ENCODE assay signal across 9 mouse cellular contexts in the genomic region with DNA sequence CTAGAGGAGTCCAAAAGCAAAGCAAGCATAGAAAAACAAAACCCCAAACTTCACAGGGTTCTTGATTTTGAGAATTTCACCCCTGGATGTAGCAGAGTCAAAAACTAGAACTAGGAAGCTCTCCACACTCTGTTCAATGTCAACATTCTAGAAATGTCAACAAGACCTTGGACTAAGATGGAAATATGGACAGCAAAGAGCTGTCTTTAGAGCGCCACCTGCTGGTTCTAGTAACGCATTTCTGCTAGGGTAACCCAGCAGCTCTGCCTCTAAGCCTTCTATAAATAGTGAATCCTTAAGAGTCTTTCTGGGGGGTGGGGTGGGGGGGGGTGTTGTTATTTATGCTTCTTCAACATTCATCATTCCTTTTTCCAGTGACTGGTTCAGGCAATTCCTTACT. TPM values are rescaled to one million over a fixed set of nuclear protein-coding genes. Genes with fewer than 3 reads are reported as not detected.
DNase-seq lines count a peak whose midpoint lies in the region; ATAC-seq and TF ChIP-seq lines count a peak whose summit lies in the region.
"Had no signal": no experiment of that assay in that cellular context is flagged by ENCODE, and none has a peak within 500 bp of the region (broad histone marks: within the 10 kb centered on the region; RNA-seq: fewer than 3 reads in every experiment).

No protein-coding gene starts in this region.

- H3K79me2 ChIP-seq in CH12.LX (replicated peaks; ENCODE audit: control insufficient read depth, extremely low read depth, insufficient read depth, poor library complexity, severe bottlenecking) = no peaks in the 10 kb centered on the region

- TF ChIP-seq RAD21 in CH12.LX (IDR thresholded peaks at IDR 0.05; ENCODE audit: low read depth, low read length) = peak; percentile 89

- DNase-seq in hindbrain, embryonic 11.5 days (ENCODE audit: low spot score) = peak; percentile 83
- DNase-seq in CH12.LX (ENCODE audit: extremely low read depth) = peak; percentile 86
- DNase-seq in adrenal gland, postnatal 25 days = peak; percentile 67
- peak; percentile 42 to 64 for DNase-seq in layer of hippocampus, postnatal 10 days (ENCODE audit: low spot score in 2 of 2)
- DNase-seq in thymus, postnatal 36 days = peak; percentile 30 to 37

- dilution Hi-C loops in CH12.LX (cut with MboI; ENCODE audit: extremely low pct_ligation_motif_present, extremely low pct_unique_long_range_greater_than_20kb, low sequenced_read_pairs) = no loop called here

- no peak for TF ChIP-seq POLR2A in CH12.LX (IDR thresholded peaks at IDR 0.05; ENCODE audit: low read depth, low read length)

- ATAC-seq in hindbrain, embryonic 11.5 days (ENCODE audit: low FRiP score) = no peak
- ATAC-seq in hindbrain, embryonic 13.5 days (ENCODE audit: low FRiP score) = no peak
- ATAC-seq in erythroid progenitor cell, adult 5-6 weeks (replicated peaks; ENCODE audit: low FRiP score, poor library complexity, severe bottlenecking) = peak; percentile 81
- peak; percentile 68 for ATAC-seq in monocyte, adult 5-6 weeks (replicated peaks; ENCODE audit: insufficient number of reproducible peaks, low FRiP score, low TSS enrichment, poor library complexity, severe bottlenecking)

- no peak for TF ChIP-seq EP300 in CH12.LX (IDR thresholded peaks at IDR 0.05; ENCODE audit: low read length)

- no peak overlapping the region for H3K9ac ChIP-seq in hindbrain, embryonic 11.5 days (ENCODE audit: low read depth, low read length)
- H3K9ac ChIP-seq in hindbrain, embryonic 13.5 days = no peak overlapping the region
- no peak overlapping the region for H3K9ac ChIP-seq in CH12.LX (ENCODE audit: insufficient read depth, low read depth)
- H3K9ac ChIP-seq: embryonic facial prominence, embryonic 15.5 days had no signal

- no peaks in the 10 kb centered on the region for H3K4me1 ChIP-seq in hindbrain, embryonic 11.5 days (replicated peaks; ENCODE audit: control insufficient read depth, insufficient read depth, low read length)
- H3K4me1 ChIP-seq in hindbrain, embryonic 13.5 days (replicated peaks) = no peaks in the 10 kb centered on the region
- peaks cover 0 to 19% of the 10 kb centered on the region in 2 experiments; a peak in 2 of 4 replicates for H3K4me1 ChIP-seq in CH12.LX (ENCODE audit: control insufficient read depth in 1 of 2, insufficient read depth in 2 of 2)

- H3K4me3 ChIP-seq in hindbrain, embryonic 11.5 days (ENCODE audit: low read depth, low read length) = no peak overlapping the region
- H3K4me3 ChIP-seq in hindbrain, embryonic 13.5 days = no peak overlapping the region
- no peak overlapping the region for H3K4me3 ChIP-seq in CH12.LX (replicated peaks in 1 of 3; ENCODE audit: low read depth in 2 of 3, low read length in 2 of 3, poor library complexity in 1 of 3)
- H3K4me3 ChIP-seq: embryonic facial prominence, embryonic 15.5 days had no signal

- no peaks in the 10 kb centered on the region for H3K9me3 ChIP-seq in hindbrain, embryonic 11.5 days (ENCODE audit: control insufficient read depth, low read length)
- H3K9me3 ChIP-seq in hindbrain, embryonic 13.5 days = no peaks in the 10 kb centered on the region
- no peaks in the 10 kb centered on the region for H3K9me3 ChIP-seq in CH12.LX (replicated peaks; ENCODE audit: low read length)
- H3K9me3 ChIP-seq: embryonic facial prominence, embryonic 15.5 days had no signal

- TF ChIP-seq CTCF in CH12.LX (conservative IDR thresholded peaks at IDR 0.05 in 1 of 2, IDR thresholded peaks at IDR 0.05 in 1 of 2; ENCODE audit: low read depth in 2 of 2, low read length in 2 of 2) = peak; percentile 94 to 96

- H3K27me3 ChIP-seq in hindbrain, embryonic 11.5 days (ENCODE audit: control insufficient read depth, insufficient read depth, low read length) = no peaks in the 10 kb centered on the region
- H3K27me3 ChIP-seq in hindbrain, embryonic 13.5 days = no peaks in the 10 kb centered on the region
- no peaks in the 10 kb centered on the region for H3K27me3 ChIP-seq in CH12.LX (replicated peaks)
- H3K27me3 ChIP-seq: embryonic facial prominence, embryonic 15.5 days had no signal

- in situ Hi-C loops in CH12.LX (cut with MboI; ENCODE audit: low pct_ligation_motif_present, low pct_unique_long_range_greater_than_20kb, low sequenced_read_pairs) = loop anchor here (10.0 kb wide), 2 partner anchors 130 to 300 kb away; no protein-coding TSS in a partner anchor

- no peaks in the 10 kb centered on the region for H3K36me3 ChIP-seq in hindbrain, embryonic 11.5 days (ENCODE audit: control insufficient read depth, insufficient read depth, low read length)
- no peaks in the 10 kb centered on the region for H3K36me3 ChIP-seq in hindbrain, embryonic 13.5 days
- H3K36me3 ChIP-seq in CH12.LX (replicated peaks in 1 of 2; ENCODE audit: control insufficient read depth in 1 of 2, insufficient read depth in 1 of 2, low read length in 1 of 2) = no peaks in the 10 kb centered on the region
- H3K36me3 ChIP-seq: embryonic facial prominence, embryonic 15.5 days had no signal

- 0% methylated on average over 2 of the region's 2 CpGs for WGBS in hindbrain, embryonic 11.5 days
- 0% methylated on average over 2 of the region's 2 CpGs for WGBS in hindbrain, embryonic 13.5 days

- no peak overlapping the region for H3K27ac ChIP-seq in hindbrain, embryonic 11.5 days (ENCODE audit: low read depth, low read length)
- H3K27ac ChIP-seq in hindbrain, embryonic 13.5 days = no peak overlapping the region
- H3K27ac ChIP-seq in CH12.LX (ENCODE audit: insufficient read depth, low read depth) = no peak overlapping the region
- H3K27ac ChIP-seq: embryonic facial prominence, embryonic 15.5 days had no signal

- H3K4me2 ChIP-seq in hindbrain, embryonic 11.5 days (replicated peaks; ENCODE audit: low read depth, low read length) = no peak overlapping the region
- H3K4me2 ChIP-seq in hindbrain, embryonic 13.5 days = no peak overlapping the region
- 0 out of 2 replicates have a peak overlapping the region, but pooled peaks have one; percentile 14 for H3K4me2 ChIP-seq in CH12.LX (ENCODE audit: insufficient read depth, low read depth, poor library complexity, severe bottlenecking)
- H3K4me2 ChIP-seq: embryonic facial prominence, embryonic 15.5 days had no signal

TF ChIP-seq in CH12.LX, 34 proteins besides CTCF, POLR2A, EP300 and RAD21 (continues in another document):
- peak; percentile 54 for TF ChIP-seq MEF2A (IDR thresholded peaks at IDR 0.05; ENCODE audit: borderline replicate concordance, low read depth, low read length)
- no peak for TF ChIP-seq GABPA (IDR thresholded peaks at IDR 0.05; ENCODE audit: insufficient replicate concordance, low read depth, low read length)
- TF ChIP-seq KAT2A (IDR thresholded peaks at IDR 0.05; ENCODE audit: insufficient replicate concordance, low read length) = no peak
- no peak for TF ChIP-seq TBP (conservative IDR thresholded peaks at IDR 0.05; ENCODE audit: low read depth, low read length)
- no peak for TF ChIP-seq BHLHE40 (IDR thresholded peaks at IDR 0.05; ENCODE audit: low read depth, low read length)

RNA-seq across cellular contexts. Expression of a gene that starts 3.2 kb away (rescaled TPM):
- polyA plus RNA-seq in hindbrain, embryonic 11.5 days (2014; fragmentation: Nextera tagmentation; extraction: Ambion mirVana) = 53.3 and 55.0 TPM in 2 replicates
- 90.8 and 92.6 TPM in 2 replicates for polyA plus RNA-seq in hindbrain, embryonic 13.5 days (2015; fragmentation: Nextera tagmentation; extraction: Ambion mirVana)
- total RNA-seq in CH12.LX (2012; rRNA removed) (30.3 and 31.1 TPM in 2 replicates), CH12.LX (2014; rRNA removed) (46.9 and 47.0 TPM in 2 replicates)
- 35.2 and 54.4 TPM in 2 replicates for polyA plus RNA-seq in CH12.LX (2012; ENCODE audit: insufficient read length, low read depth)
- total RNA-seq in adrenal gland, postnatal 25 days (2021) = 54.4 and 70.0 TPM in 2 replicates
- total RNA-seq in erythroid progenitor cell, adult 5-6 weeks (2015; ENCODE audit: low replicate concordance) = 21.6 and 40.7 TPM in 2 replicates
- 60.1 and 74.4 TPM in 2 replicates for total RNA-seq in erythroid progenitor cell, adult 5-6 weeks (2017; ENCODE audit: low replicate concordance)
- total RNA-seq in layer of hippocampus, postnatal 10 days (2021) = 10 to 100 TPM; 82.4 to 87.0 TPM
- 152 to 252 TPM (median 234 TPM) in 3 replicates for total RNA-seq in monocyte, adult 5-6 weeks (2017)

RNA-seq across cellular contexts. Expression of a gene that starts 13.5 kb away (rescaled TPM):
- polyA plus RNA-seq in hindbrain, embryonic 11.5 days (2014; fragmentation: Nextera tagmentation; extraction: Ambion mirVana) = not detected in 2 replicates
- 0.09 TPM in 1 of 2 replicates, not detected in the other for polyA plus RNA-seq in hindbrain, embryonic 13.5 days (2015; fragmentation: Nextera tagmentation; extraction: Ambion mirVana)
- total RNA-seq in CH12.LX (2012; rRNA removed) (not detected in 2 replicates), CH12.LX (2014; rRNA removed) (not detected in 2 replicates)
- polyA plus RNA-seq in CH12.LX (2012; ENCODE audit: insufficient read length, low read depth) = not detected in 2 replicates
- total RNA-seq in adrenal gland, postnatal 25 days (2021) = 0.15 TPM in 1 of 2 replicates, not detected in the other
- not detected in 2 replicates for total RNA-seq in erythroid progenitor cell, adult 5-6 weeks (2015; ENCODE audit: low replicate concordance)
- not detected in 2 replicates for total RNA-seq in erythroid progenitor cell, adult 5-6 weeks (2017; ENCODE audit: low replicate concordance)
- total RNA-seq in layer of hippocampus, postnatal 10 days (2021) = not detected
- not detected in 3 replicates for total RNA-seq in monocyte, adult 5-6 weeks (2017)

RNA-seq across cellular contexts. Expression of a gene that starts 26.5 kb away (rescaled TPM):
- 839 and 854 TPM in 2 replicates for polyA plus RNA-seq in hindbrain, embryonic 11.5 days (2014; fragmentation: Nextera tagmentation; extraction: Ambion mirVana)
- 684 and 691 TPM in 2 replicates for polyA plus RNA-seq in hindbrain, embryonic 13.5 days (2015; fragmentation: Nextera tagmentation; extraction: Ambion mirVana)
- total RNA-seq in CH12.LX (2012; rRNA removed) = 6,137 and 6,551 TPM in 2 replicates
- 6,202 and 6,508 TPM in 2 replicates for total RNA-seq in CH12.LX (2014; rRNA removed)
- 3,408 and 4,622 TPM in 2 replicates for polyA plus RNA-seq in CH12.LX (2012; ENCODE audit: insufficient read length, low read depth)
- 1,094 and 1,140 TPM in 2 replicates for total RNA-seq in adrenal gland, postnatal 25 days (2021)
- total RNA-seq in erythroid progenitor cell, adult 5-6 weeks (2015; ENCODE audit: low replicate concordance) = 896 and 989 TPM in 2 replicates
- total RNA-seq in erythroid progenitor cell, adult 5-6 weeks (2017; ENCODE audit: low replicate concordance) = 751 and 992 TPM in 2 replicates
- total RNA-seq in layer of hippocampus, postnatal 10 days (2021) = 100 to 1,000 TPM; 734 to 739 TPM
- 2,881 to 4,104 TPM (median 3,946 TPM) in 3 replicates for total RNA-seq in monocyte, adult 5-6 weeks (2017)

RNA-seq across cellular contexts. Expression of a gene that starts 52.0 kb away (rescaled TPM):
- 0.15 and 0.18 TPM in 2 replicates for polyA plus RNA-seq in hindbrain, embryonic 11.5 days (2014; fragmentation: Nextera tagmentation; extraction: Ambion mirVana)
- polyA plus RNA-seq in hindbrain, embryonic 13.5 days (2015; fragmentation: Nextera tagmentation; extraction: Ambion mirVana) = 0.60 and 0.84 TPM in 2 replicates
- total RNA-seq in CH12.LX (2012; rRNA removed) = not detected in 2 replicates
- total RNA-seq in CH12.LX (2014; rRNA removed) = not detected in 2 replicates
- polyA plus RNA-seq in CH12.LX (2012; ENCODE audit: insufficient read length, low read depth) = not detected in 2 replicates
- 0.70 TPM in 1 of 2 replicates, not detected in the other for total RNA-seq in adrenal gland, postnatal 25 days (2021)
- total RNA-seq in erythroid progenitor cell, adult 5-6 weeks (2015; ENCODE audit: low replicate concordance) = not detected in 2 replicates
- total RNA-seq in erythroid progenitor cell, adult 5-6 weeks (2017; ENCODE audit: low replicate concordance) = not detected in 2 replicates
- under 1 TPM; 0.45 to 0.62 TPM for total RNA-seq in layer of hippocampus, postnatal 10 days (2021)
- not detected in 3 replicates for total RNA-seq in monocyte, adult 5-6 weeks (2017)
- polyA plus RNA-seq: embryonic facial prominence, embryonic 15.5 days had no signal

Comparison
In these comparisons a context has a peak if more than half of its experiments do, and no peak if none do; other contexts are left out.
1. ATAC-seq: peak in erythroid progenitor cell, adult 5-6 weeks (single experiment) and monocyte, adult 5-6 weeks (single experiment); none in hindbrain, embryonic 11.5 days (single experiment) and hindbrain, embryonic 13.5 days (single experiment).
2. DNase-seq: peak in every context shown above with its lines; median percentile 86 in CH12.LX; 83 in hindbrain, embryonic 11.5 days; 67 in adrenal gland, postnatal 25 days; 53 in layer of hippocampus, postnatal 10 days; 34 in thymus, postnatal 36 days.